Mouse (Mus musculus) hindbrain, embryonic 16.5 days (tissue): ENCODE measurements around the gene Sf3b3. TPM values are rescaled to one million over a fixed set of nuclear protein-coding genes. Genes with fewer than 3 reads are reported as not detected.
"Not testable (repeated sequence)": the region's sequence is repeated elsewhere in the genome, so short reads cannot be mapped to it uniquely, and the experiment has no call there.

Source experiments
- ATAC-seq: fragments of 200-750 bp; cut with Nextera tagmentation; 2 replicates; pipeline ENCODE4 v1.8.0; 2017; ENCODE audit warnings: moderate TSS enrichment, moderate library complexity
- H3K27ac ChIP-seq: fragments of 300-500 bp; sonication (generic); 2 replicates; pipeline ENCODE4 v1.5.1; 2014; ENCODE audit warnings: low read depth, mild to moderate bottlenecking, control low read depth, low read length, moderate library complexity
- H3K27me3 ChIP-seq: fragments of 300-500 bp; sonication (generic); replicated peaks from 2 replicates; pipeline ENCODE4 v1.6.1; 2014; ENCODE audit warnings: low read length; ENCODE audit not compliant: control insufficient read depth, insufficient read depth
- H3K36me3 ChIP-seq: fragments of 300-500 bp; sonication (generic); 2 replicates; pipeline ENCODE4 v1.6.1; 2014; ENCODE audit warnings: mild to moderate bottlenecking, low read length, moderate library complexity, mixed read lengths; ENCODE audit not compliant: control insufficient read depth, insufficient read depth
- H3K4me1 ChIP-seq: fragments of 300-500 bp; sonication (generic); 2 replicates; pipeline ENCODE4 v1.6.1; 2014; ENCODE audit warnings: low read depth, low read length; ENCODE audit not compliant: control insufficient read depth, insufficient read depth
- H3K4me2 ChIP-seq: fragments of 300-500 bp; sonication (generic); 2 replicates; pipeline ENCODE4 v1.6.1; 2014; ENCODE audit warnings: mild to moderate bottlenecking, low read length, control low read depth, moderate library complexity
- H3K4me3 ChIP-seq: fragments of 300-500 bp; sonication (generic); 2 replicates; pipeline ENCODE4 v1.5.1; 2014; ENCODE audit warnings: mild to moderate bottlenecking, low read length, control low read depth, moderate library complexity
- H3K9ac ChIP-seq: fragments of 300-500 bp; sonication (generic); 2 replicates; pipeline ENCODE4 v1.6.1; 2014; ENCODE audit warnings: low read depth, mild to moderate bottlenecking, control low read depth, low read length, moderate library complexity
- H3K9me3 ChIP-seq: fragments of 300-500 bp; sonication (generic); 2 replicates; pipeline ENCODE4 v1.6.1; 2014; ENCODE audit warnings: mild to moderate bottlenecking, low read length, moderate library complexity; ENCODE audit not compliant: control insufficient read depth
- WGBS: fragments of 180-500 bp; shearing (Covaris S2); extraction: QIAGEN DNeasy Blood & Tissue Kit; methylation state at CpG from one replicate; pipeline ENCODE4 v1.1.7; 2014; 5-methylcytosine and 5-hydroxymethylcytosine counted together
- polyA plus RNA-seq: library from polyadenylated mRNA; unstranded; fragments of >200 nt; fragmentation: Nextera tagmentation; extraction: Ambion mirVana; gene quantifications from 2 replicates; pipeline ENCODE4 v1.2.1, GENCODE M21; 2015

The Sf3b3 gene
- polyA plus RNA-seq, 1 experiment from 2014 or later = 78.4 TPM

DNA sequence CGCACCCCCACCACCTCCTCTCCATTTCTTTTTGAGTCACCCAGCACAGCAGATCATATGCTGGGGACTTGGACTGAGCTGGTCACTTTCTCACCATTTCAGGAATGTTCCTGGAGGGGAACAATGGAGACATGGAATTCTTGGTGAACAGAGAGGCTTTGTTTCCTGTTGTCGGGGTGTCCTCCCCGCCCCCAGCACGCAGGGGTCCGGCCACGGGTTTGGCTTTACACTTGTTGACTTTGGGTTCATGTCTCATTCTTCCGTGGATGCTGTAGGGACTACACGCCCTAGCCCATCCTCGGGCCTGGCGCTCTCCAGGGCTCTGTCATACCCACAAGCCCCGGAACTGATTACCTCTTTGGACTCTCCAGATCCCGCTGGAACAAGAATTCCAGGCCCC lies 57.6 kb downstream of the Sf3b3 start:
- 63% methylated on average over 12 of the region's 12 CpGs for WGBS
- Histone ChIP-seq H3K4me3 (no peak overlapping the region), H3K9me3 (no peaks in the 10 kb centered on the region), H3K36me3 (no peaks in the 10 kb centered on the region), H3K27me3 (no peaks in the 10 kb centered on the region), H3K4me2 (no peak overlapping the region), H3K4me1 (peaks cover 4% of the 10 kb centered on the region; the same call in 1 of the 2 replicates), H3K9ac (no peak overlapping the region), H3K27ac (no peak overlapping the region; the same call in 1 of the 2 replicates)
- ATAC-seq = no peak

DNA sequence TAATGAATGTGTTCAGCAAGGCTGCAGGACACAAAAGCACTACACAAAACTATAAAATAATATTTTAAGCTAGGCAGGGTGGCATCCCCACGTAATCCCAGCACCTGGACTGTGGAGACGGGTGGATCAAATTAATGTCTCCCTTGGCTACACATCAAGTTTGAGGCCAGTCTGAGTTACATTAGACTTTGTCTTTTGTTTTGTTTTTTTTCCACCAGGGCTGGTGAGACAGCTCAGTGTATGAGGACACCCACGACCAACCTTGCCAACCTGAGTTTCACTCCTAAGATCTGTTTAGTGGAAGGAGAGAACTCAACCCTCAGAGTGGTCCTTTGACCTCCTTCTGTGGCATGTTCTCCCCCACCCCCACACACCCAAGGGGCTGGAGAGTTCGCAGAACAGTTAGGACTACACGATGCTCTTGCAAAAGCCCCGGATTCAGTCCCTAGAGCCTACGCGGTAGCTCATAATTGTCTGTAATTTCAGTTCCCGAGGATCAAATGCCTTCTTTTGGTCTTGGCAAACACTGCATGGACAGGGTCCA lies 59.1 kb downstream of the Sf3b3 start:
- Histone ChIP-seq H3K36me3 (no peaks in the 10 kb centered on the region), H3K4me2 (no peak overlapping the region), H3K27ac (no peak overlapping the region), H3K9ac (no peak overlapping the region), H3K4me1 (no peaks in the 10 kb centered on the region; the same call in 1 of the 2 replicates), H3K9me3 (no peaks in the 10 kb centered on the region), H3K27me3 (no peaks in the 10 kb centered on the region), H3K4me3 (no peak overlapping the region)
- WGBS = 87% methylated on average over 9 of the region's 9 CpGs
- ATAC-seq = no peak

DNA sequence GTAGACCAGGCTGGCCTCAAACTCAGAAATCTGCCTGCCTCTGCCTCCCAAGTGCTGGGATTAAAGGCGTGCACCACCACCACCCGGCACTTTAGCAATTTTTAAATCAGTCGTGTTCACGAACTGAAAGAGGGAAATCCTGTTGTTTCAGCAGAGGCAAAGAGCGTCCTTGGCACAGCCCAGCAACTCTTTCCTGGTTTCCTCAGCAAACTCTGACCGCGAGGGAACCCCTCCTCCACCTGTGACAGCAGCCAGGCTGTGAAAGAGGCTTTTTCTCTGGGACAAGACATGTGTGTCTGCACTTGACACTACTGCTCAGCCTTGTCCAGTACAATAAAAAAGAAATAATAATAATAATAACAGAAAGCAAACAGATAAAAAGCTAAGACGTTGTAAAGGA lies 59.7 kb downstream of the Sf3b3 start:
- Histone ChIP-seq H3K4me1 (no peaks in the 10 kb centered on the region; the same call in 1 of the 2 replicates), H3K4me2 (no peak overlapping the region), H3K27me3 (no peaks in the 10 kb centered on the region), H3K4me3 (no peak overlapping the region), H3K36me3 (no peaks in the 10 kb centered on the region), H3K9ac (no peak overlapping the region), H3K27ac (no peak overlapping the region), H3K9me3 (no peaks in the 10 kb centered on the region)
- no peak for ATAC-seq
- 82% methylated on average over 8 of the region's 8 CpGs for WGBS

DNA sequence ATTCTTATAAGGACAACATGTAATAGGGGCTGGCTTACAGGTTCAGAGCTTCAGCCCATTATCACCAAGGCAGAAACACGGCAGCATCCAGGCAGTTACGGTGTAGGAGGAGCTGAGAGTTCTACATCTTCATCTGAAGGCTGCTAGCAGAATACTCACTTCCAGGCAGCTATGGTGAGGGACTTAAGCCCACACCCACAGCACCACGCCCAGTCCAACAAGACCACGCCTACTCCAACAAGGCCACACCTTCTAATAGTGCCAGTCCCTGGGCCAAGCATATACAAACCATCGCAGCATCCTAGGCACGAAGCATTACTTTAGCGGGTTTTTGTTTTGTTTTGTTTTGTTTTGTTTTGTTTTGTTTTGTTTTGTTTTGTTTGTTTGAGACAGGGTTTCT lies 60.1 kb downstream of the Sf3b3 start:
- not testable (repeated sequence) for H3K4me2 ChIP-seq, H3K27me3 ChIP-seq, H3K4me1 ChIP-seq, ATAC-seq, H3K9ac ChIP-seq, H3K9me3 ChIP-seq, H3K27ac ChIP-seq, H3K36me3 ChIP-seq, H3K4me3 ChIP-seq
- WGBS = 78% methylated on average over 7 of the region's 7 CpGs

DNA sequence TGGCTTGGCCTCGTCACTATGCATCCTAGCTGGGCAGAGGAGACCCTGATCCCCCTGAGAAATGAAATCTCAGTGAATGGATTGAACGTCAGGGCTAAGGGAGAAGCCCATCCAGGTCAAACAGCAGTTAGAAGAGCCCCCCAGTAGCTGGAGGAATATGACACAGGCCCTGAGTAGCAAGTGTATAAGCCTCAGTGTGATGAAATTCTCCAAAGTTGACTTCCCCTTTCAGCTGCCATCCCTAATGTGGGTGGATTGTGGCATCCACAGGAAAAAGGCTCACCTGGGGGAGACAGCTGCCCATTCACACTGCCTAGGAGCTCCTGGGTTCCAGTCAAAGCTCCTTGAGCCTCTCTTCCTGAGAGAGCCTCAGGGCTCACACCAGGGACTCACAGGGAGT lies 61.2 kb downstream of the Sf3b3 start:
- H3K4me3 ChIP-seq = no peak overlapping the region

DNA sequence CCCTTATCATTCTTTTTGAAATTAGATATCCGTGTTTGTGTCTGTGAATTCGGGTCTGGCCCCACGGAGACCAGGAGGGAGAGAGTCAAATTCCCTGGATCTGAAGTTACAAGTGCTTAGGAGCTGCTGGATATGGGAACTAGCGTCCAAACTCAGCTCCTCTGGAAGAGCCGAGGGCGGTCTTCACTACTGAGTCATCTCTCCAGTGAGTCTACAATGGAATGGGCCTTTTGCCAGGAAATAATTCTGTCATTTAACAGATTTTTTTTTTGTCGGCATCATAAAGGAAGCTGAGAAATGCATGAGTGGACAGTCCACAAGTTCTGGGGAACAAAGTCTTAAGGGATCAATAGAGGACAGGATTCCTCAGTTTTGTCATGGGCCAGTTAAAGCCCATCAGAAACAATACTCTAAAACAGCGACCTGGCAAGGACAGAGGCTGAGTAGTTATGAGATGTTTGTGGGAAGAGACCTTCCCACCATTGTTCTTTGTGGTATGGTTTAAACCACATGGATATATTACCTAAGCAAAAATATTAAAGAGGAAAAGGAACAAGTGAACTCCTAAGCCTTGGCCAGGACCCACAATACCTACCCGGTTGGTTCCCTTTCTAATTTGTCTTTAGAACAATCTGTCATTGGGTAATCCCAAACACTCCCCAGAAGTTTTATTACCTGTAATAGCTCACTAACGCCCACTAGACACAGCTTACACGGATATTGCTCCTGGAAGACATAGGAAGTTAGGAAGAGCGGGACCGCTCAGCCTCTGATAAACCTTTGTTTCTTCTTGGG lies 66.5 kb downstream of the Sf3b3 start:
- Histone ChIP-seq H3K4me3 (no peak overlapping the region), H3K36me3 (no peaks in the 10 kb centered on the region), H3K27me3 (no peaks in the 10 kb centered on the region), H3K9me3 (no peaks in the 10 kb centered on the region), H3K4me1 (no peaks in the 10 kb centered on the region), H3K9ac (no peak overlapping the region), H3K4me2 (no peak overlapping the region), H3K27ac (no peak overlapping the region)
- ATAC-seq = no peak
- WGBS = 82% methylated on average over 13 of the region's 13 CpGs

More for the DNA sequence above, 61.2 kb downstream of the Sf3b3 start:
- H3K9me3 ChIP-seq = no peaks in the 10 kb centered on the region
- no peak overlapping the region for H3K27ac ChIP-seq
- 51% methylated on average over 2 of the region's 2 CpGs for WGBS
- no peak overlapping the region for H3K4me2 ChIP-seq
- H3K36me3 ChIP-seq = no peaks in the 10 kb centered on the region
- H3K27me3 ChIP-seq = no peaks in the 10 kb centered on the region
- no peak overlapping the region for H3K9ac ChIP-seq
- ATAC-seq = no peak
- no peaks in the 10 kb centered on the region; the same call in 1 of the 2 replicates for H3K4me1 ChIP-seq

DNA sequence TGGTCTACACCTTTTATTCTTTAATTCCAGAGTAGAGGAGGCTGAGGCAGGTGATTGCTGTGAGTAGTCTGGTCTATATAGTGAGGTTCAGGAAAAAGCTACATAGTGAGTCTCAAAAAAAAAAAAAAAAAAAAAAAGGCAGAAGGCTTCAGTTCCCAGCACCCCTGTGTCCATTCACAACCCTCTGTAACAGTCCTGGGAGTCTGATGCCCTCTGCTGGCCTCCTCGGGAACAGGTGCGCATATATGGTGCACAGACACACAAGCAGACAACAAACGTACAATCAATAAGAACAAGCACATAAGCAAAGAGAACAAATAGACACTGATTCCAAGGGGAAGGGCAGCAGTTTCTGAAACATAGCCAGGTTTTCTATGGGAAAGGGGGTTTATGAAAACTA lies 70.3 kb downstream of the Sf3b3 start:
- WGBS = 94% methylated on average over 3 of the region's 3 CpGs
- H3K4me2 ChIP-seq = no peak overlapping the region
- no peak overlapping the region for H3K9ac ChIP-seq
- no peak overlapping the region for H3K27ac ChIP-seq
- no peak overlapping the region for H3K4me3 ChIP-seq
- H3K9me3 ChIP-seq = no peaks in the 10 kb centered on the region
- no peaks in the 10 kb centered on the region for H3K27me3 ChIP-seq
- ATAC-seq = no peak
- no peaks in the 10 kb centered on the region for H3K4me1 ChIP-seq
- H3K36me3 ChIP-seq = no peaks in the 10 kb centered on the region

DNA sequence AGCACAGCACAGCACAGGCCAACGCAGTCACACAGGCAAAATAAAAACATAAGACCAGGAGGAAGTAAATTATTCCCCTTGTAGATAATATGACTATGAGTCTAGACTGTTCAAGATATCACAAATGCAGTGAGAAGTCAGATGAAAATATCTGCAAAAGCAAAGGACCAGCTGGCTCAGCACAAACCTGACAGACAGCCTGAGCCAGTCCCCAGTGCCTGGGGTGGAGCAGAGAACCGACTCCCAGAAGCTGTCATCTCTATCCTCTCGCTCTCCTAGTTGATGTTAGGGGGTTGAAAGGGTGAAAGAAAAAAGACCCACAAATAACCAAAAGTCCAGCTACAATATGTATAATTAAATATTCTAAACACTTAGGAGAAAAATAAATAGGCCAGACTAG lies 70.9 kb downstream of the Sf3b3 start:
- no peak overlapping the region for H3K27ac ChIP-seq
- no peak for ATAC-seq
- no peak overlapping the region for H3K4me2 ChIP-seq
- no peaks in the 10 kb centered on the region for H3K27me3 ChIP-seq
- no peaks in the 10 kb centered on the region for H3K36me3 ChIP-seq
- H3K4me3 ChIP-seq = no peak overlapping the region
- 89% methylated on average over 3 of the region's 3 CpGs for WGBS
- no peak overlapping the region for H3K9ac ChIP-seq
- H3K9me3 ChIP-seq = no peaks in the 10 kb centered on the region
- no peaks in the 10 kb centered on the region for H3K4me1 ChIP-seq

DNA sequence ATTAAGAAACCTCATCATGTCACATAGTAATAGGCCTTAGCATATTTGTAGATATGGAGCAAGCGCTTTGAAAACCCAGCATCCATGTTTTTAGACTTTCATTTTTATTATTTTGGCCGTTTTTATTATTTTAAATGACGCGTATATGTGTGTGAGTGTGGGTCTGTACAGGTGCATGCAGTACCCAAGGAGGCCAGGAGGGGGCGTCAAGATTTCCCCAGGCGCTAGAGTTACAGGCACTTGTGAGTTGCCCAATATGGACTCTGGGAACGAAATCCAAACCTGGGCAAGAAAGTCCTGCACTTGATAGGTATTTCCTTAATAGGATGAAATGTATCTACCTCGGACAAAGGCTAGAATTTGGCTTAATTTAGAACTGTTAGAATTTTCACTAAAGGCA lies 71.3 kb downstream of the Sf3b3 start:
- Histone ChIP-seq H3K27ac (no peak overlapping the region), H3K9me3 (no peaks in the 10 kb centered on the region), H3K4me1 (no peaks in the 10 kb centered on the region), H3K36me3 (no peaks in the 10 kb centered on the region), H3K9ac (no peak overlapping the region), H3K4me3 (no peak overlapping the region), H3K27me3 (no peaks in the 10 kb centered on the region), H3K4me2 (no peak overlapping the region)
- ATAC-seq = no peak
- 76% methylated on average over 8 of the region's 8 CpGs for WGBS
